Mouse (Mus musculus) intestine, embryonic 15.5 days (tissue): ENCODE data around the gene Acr. TPM values are rescaled to one million over a fixed set of nuclear protein-coding genes. Genes with fewer than 3 reads are reported as not detected.

Experiments used
- ATAC-seq: fragments of 200-750 bp; cut with Nextera tagmentation; 2 replicates; pipeline ENCODE4 v1.8.0; 2017; ENCODE audit warnings: moderate TSS enrichment, moderate library complexity
- H3K27ac ChIP-seq: fragments of 300-500 bp; sonication (generic); 2 replicates; pipeline ENCODE4 v1.5.1; 2015; ENCODE audit warnings: mild to moderate bottlenecking, inconsistent platforms
- H3K27me3 ChIP-seq: fragments of 300-500 bp; sonication (generic); replicated peaks from 2 replicates; pipeline ENCODE4 v1.6.1; 2015; ENCODE audit warnings: inconsistent platforms
- H3K36me3 ChIP-seq: fragments of 300-500 bp; sonication (generic); 2 replicates; pipeline ENCODE4 v1.6.1; 2015; ENCODE audit warnings: inconsistent platforms
- H3K4me1 ChIP-seq: fragments of 300-500 bp; sonication (generic); replicated peaks from 2 replicates; pipeline ENCODE4 v1.6.1; 2015; ENCODE audit warnings: inconsistent platforms
- H3K4me2 ChIP-seq: fragments of 300-500 bp; sonication (generic); replicated peaks from 2 replicates; pipeline ENCODE4 v1.6.1; 2015; ENCODE audit warnings: mild to moderate bottlenecking, inconsistent platforms
- H3K4me3 ChIP-seq: fragments of 300-500 bp; sonication (generic); replicated peaks from 2 replicates; pipeline ENCODE4 v1.5.1; 2015; ENCODE audit warnings: inconsistent platforms
- H3K9ac ChIP-seq: fragments of 300-500 bp; sonication (generic); 2 replicates; pipeline ENCODE4 v1.6.1; 2015; ENCODE audit warnings: inconsistent platforms
- H3K9me3 ChIP-seq: fragments of 300-500 bp; sonication (generic); 2 replicates; pipeline ENCODE4 v1.6.1; 2016; ENCODE audit warnings: inconsistent platforms
- WGBS: fragments of 180-500 bp; shearing (Covaris S2); methylation state at CpG from one replicate; pipeline ENCODE4 v1.1.7; 2015; 5-methylcytosine and 5-hydroxymethylcytosine counted together
- polyA plus RNA-seq: library from polyadenylated mRNA; unstranded; fragments of >200 nt; fragmentation: Nextera tagmentation; extraction: Ambion mirVana; gene quantifications from 2 replicates; pipeline ENCODE4 v1.2.1, GENCODE M21; 2015

Acr gene
- polyA plus RNA-seq, result not detected in 2 replicates

DNA sequence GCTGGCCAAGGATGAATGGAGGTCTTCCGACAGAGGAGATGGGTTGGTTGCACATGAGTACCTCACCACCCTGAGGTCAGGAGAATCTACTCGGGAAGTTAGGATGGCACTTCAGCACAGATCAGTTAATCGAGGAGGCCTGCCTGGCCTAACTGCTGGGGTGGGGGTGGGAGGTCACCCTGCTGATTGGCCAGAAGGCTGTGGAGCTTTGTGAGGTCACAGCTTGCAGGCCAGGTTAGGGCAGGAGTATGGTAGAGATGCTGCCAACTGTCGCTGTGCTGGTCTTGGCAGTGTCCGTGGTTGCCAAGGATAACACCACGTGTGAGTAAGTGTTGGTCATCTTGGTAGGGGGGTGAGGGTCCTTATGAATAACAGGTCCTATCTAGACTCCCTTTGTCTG lies at the start of gene Acr:
Gene Acr, plus strand, starts transcription at position 213 of the 400 bp plus-strand sequence.
- no peak within 1 kb of the TSS for H3K4me3 ChIP-seq
- 89% methylated on average over 6 of the region's 6 CpGs for WGBS
- no peaks in the 10 kb centered on the region for H3K36me3 ChIP-seq

DNA sequence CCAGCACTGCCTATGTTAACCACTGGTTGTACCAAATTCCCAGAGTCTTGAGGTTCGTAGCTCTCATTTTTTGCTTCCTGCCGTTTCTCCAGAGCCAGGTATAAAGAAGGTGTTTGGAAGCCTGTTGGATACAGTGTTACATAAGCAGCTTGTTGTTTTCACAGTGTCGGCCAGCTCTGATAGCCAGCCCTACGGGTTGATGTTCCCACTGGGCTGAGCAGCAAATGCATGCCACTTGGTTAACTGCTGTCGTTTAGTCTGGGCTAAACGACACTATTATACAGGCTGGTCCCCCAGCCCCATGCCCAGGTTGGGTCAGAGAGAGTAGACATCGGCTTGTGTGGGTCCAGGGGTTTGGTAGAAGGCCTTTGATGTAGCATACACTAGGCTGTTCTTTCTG lies 46.2 kb upstream of the Acr start:
- H3K27me3 ChIP-seq, result peaks cover 28% of the 10 kb centered on the region
- ATAC-seq, result no peak
- no peak overlapping the region for H3K4me3 ChIP-seq
- H3K4me2 ChIP-seq, result no peak overlapping the region
- H3K9ac ChIP-seq, result no peak overlapping the region
- 69% methylated on average over 7 of the region's 7 CpGs for WGBS
- no peaks in the 10 kb centered on the region for H3K9me3 ChIP-seq
- no peaks in the 10 kb centered on the region for H3K36me3 ChIP-seq
- H3K27ac ChIP-seq, result no peak overlapping the region
- H3K4me1 ChIP-seq, result 0 out of 2 replicates have a peak, but pooled peaks cover 8% of the 10 kb centered on the region

More for the DNA sequence above, at the start of gene Acr:
- Histone ChIP-seq H3K9me3 (no peaks in the 10 kb centered on the region), H3K27ac (no peak within 1 kb of the TSS), H3K4me2 (no peak within 1 kb of the TSS), H3K27me3 (no peaks in the 10 kb centered on the region), H3K4me1 (no peaks in the 10 kb centered on the region), H3K9ac (no peak within 1 kb of the TSS)
- ATAC-seq, result no peak

DNA sequence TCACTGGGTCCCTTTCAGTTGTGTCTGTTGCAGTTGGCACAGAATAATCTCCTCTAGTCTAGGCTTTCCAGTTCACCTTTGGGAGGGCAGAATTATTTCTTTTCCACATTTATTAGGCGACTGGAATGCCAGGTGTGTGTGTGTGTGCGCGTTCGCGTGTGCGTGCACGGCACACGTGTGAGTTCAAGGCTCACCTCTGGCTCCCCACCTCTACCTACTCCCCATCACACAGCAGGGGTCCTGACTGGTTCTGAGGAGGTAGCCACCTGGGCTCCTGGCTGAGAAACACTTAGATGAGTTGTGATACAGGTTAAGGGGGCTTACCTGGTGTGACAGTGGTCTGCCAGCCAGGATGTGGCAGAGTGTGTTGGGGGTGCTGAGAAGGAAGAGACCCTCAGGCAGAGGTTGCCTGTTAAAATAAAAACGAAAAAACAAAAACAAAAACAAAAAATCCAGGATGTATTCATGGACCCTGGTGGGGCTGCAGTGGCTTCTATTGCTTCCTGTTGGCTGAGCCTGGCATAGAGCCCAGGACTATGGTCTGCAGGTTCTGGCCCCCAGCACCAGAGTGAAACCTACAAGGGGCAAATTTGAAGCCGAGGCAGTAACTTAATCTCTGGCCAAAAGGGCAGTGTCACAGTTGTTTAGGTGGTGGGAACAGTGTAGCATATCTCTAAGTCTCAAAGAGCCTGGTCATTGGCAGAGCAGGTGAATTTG lies 45.4 kb upstream of the Acr start:
- H3K4me1 ChIP-seq, result 0 out of 2 replicates have a peak, but pooled peaks cover 8% of the 10 kb centered on the region
- ATAC-seq, result no peak; the same call in 1 of the 2 replicates
- H3K27ac ChIP-seq, result no peak overlapping the region
- H3K4me2 ChIP-seq, result peak overlapping the region; percentile 95; the same call in 1 of the 2 replicates
- H3K9me3 ChIP-seq, result no peaks in the 10 kb centered on the region
- H3K27me3 ChIP-seq, result peaks cover 28% of the 10 kb centered on the region
- H3K36me3 ChIP-seq, result no peaks in the 10 kb centered on the region
- WGBS, result 85% methylated on average over 10 of the region's 10 CpGs
- peak overlapping the region; percentile 59; the same call in 1 of the 2 replicates for H3K4me3 ChIP-seq
- H3K9ac ChIP-seq, result no peak overlapping the region

DNA sequence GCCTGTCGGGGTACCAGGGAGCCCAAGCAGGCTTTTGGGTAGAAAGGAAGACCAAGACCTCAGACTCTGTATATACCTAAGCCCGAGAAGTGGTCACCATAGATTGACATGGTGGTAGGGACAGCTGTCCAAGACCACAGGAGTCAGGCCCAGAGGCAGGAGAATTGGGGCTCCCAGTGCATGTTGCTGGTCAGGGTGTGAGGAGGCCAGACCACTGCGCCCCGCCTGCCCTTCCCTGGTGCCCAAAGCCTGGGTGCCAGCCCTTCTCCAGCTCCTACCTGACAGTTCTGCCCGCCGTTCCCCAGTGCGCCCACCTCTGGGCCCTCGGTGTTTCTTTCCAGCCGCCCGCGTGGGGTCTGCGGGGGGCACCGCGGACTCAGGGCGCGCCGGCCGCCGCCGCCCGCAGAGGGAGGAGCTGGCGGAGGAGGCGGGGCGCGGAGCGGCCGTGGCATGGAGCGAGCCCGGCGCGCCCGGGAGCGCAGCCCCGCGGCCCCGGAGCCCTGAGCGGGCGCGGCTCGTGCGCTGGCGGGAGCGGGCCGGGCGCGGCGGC lies 44.8 kb upstream of the Acr start:
- H3K9me3 ChIP-seq, result no peaks in the 10 kb centered on the region
- ATAC-seq, result peak; percentile 88
- H3K27me3 ChIP-seq, result peaks cover 28% of the 10 kb centered on the region
- no peak overlapping the region for H3K9ac ChIP-seq
- 13% methylated on average over 43 of the region's 47 CpGs for WGBS
- H3K4me2 ChIP-seq, result peak overlapping the region; percentile 95
- H3K4me3 ChIP-seq, result peak overlapping the region; percentile 59
- no peaks in the 10 kb centered on the region for H3K36me3 ChIP-seq
- H3K27ac ChIP-seq, result no peak overlapping the region
- H3K4me1 ChIP-seq, result 0 out of 2 replicates have a peak, but pooled peaks cover 8% of the 10 kb centered on the region

DNA sequence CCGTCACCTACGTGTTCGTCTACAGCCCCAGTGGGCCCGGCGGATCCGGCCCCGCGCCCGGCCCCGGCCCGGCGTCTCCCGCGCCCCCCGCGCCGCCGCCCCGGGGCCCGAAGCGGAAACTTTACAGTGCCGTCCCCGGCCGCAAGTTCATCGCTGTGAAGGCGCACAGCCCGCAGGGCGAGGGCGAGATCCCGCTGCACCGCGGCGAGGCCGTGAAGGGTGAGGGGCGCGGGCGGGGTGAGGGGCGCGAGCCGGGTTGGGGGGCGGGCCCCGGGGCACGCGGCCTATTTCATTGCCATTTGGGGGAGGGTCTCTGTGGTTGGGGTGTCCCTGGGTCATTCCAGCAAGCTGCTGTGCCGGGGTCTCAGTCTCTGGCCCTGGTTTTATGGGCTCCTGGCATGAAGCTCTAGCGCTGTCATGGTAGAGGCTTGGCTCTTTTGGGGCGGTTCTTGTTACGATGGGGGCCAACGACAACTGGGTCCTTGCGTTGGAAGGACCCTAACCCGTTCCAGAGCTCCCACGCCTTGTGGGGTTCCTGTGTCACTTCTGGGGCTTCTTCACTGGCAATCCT lies 44.0 kb upstream of the Acr start:
- WGBS, result 7% methylated on average over 37 of the region's 52 CpGs
- Histone ChIP-seq H3K9ac (peak overlapping the region; percentile 54), H3K9me3 (no peaks in the 10 kb centered on the region), H3K4me2 (peak overlapping the region; percentile 95), H3K36me3 (no peaks in the 10 kb centered on the region), H3K27ac (no peak overlapping the region), H3K4me1 (0 out of 2 replicates have a peak, but pooled peaks cover 8% of the 10 kb centered on the region), H3K4me3 (peak overlapping the region; percentile 59), H3K27me3 (peaks cover 28% of the 10 kb centered on the region)
- ATAC-seq, result peak; percentile 40

DNA sequence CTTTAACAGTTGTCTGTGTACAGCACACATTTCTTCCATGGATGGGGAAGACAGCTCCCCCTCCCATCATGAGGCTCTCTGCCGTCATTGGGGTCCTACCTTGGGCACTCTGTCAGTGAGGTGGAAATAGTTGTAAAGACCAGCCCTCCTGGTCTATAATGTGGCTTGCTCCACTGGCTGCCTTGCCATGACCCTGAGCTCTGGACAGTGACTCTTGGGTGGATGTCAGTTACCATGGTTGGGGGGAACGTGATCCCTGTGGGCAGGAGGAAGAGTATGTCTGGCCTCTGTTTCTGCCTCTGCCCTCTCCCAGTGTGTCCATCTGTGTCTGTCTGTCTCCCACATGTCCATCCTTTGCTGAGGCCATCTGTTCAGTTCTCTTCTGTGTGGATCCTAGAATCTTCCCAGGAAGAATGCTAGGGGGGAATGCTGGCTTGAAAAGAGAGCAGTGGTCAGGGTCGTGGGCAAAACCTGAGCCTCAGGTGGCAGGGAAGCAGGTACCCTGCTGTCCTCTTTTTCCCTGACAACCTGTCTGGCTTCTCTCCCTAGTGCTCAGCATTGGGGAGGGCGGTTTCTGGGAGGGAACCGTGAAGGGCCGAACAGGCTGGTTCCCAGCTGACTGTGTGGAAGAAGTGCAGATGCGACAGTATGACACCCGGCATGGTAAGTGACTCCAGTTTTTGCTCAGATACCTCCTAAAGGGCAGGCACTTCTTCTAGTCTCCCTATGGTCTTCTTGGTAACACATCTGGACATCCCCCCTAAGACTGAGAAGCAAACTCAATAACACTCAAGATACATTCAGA lies 43.3 kb upstream of the Acr start:
- WGBS, result 76% methylated on average over 8 of the region's 8 CpGs
- Histone ChIP-seq H3K4me2 (peak overlapping the region; percentile 95), H3K9me3 (no peaks in the 10 kb centered on the region), H3K4me1 (0 out of 2 replicates have a peak, but pooled peaks cover 8% of the 10 kb centered on the region), H3K4me3 (peak overlapping the region; percentile 59; the same call in 1 of the 2 replicates), H3K27me3 (peaks cover 28% of the 10 kb centered on the region), H3K36me3 (no peaks in the 10 kb centered on the region), H3K27ac (no peak overlapping the region), H3K9ac (no peak overlapping the region)
- ATAC-seq, result no peak

DNA sequence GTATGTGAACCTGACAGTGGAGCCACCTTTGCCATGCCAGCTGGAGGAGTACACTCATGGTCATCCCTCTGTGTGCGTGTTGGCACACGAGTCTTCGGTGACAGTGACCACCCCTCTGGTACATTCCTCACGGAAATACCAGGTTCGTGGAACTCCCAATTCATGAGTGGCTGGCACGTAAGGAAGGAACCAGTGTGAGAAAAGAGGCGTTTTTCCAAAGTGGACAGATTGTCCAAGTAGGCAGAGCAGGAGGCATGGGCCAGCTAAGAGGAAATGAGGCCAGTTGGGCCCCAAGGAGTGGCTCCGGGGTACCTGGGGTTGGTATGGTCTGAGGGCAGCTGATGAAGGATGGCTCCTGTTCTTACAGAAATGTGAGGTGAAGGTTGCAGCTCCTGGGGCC lies 42.7 kb upstream of the Acr start:
- peaks cover 28% of the 10 kb centered on the region for H3K27me3 ChIP-seq
- H3K9ac ChIP-seq, result no peak overlapping the region
- no peak overlapping the region for H3K4me2 ChIP-seq
- no peaks in the 10 kb centered on the region for H3K9me3 ChIP-seq
- H3K4me3 ChIP-seq, result no peak overlapping the region
- WGBS, result 95% methylated on average over 8 of the region's 8 CpGs
- no peak overlapping the region for H3K27ac ChIP-seq
- ATAC-seq, result no peak
- no peaks in the 10 kb centered on the region for H3K36me3 ChIP-seq
- H3K4me1 ChIP-seq, result 0 out of 2 replicates have a peak, but pooled peaks cover 8% of the 10 kb centered on the region

DNA sequence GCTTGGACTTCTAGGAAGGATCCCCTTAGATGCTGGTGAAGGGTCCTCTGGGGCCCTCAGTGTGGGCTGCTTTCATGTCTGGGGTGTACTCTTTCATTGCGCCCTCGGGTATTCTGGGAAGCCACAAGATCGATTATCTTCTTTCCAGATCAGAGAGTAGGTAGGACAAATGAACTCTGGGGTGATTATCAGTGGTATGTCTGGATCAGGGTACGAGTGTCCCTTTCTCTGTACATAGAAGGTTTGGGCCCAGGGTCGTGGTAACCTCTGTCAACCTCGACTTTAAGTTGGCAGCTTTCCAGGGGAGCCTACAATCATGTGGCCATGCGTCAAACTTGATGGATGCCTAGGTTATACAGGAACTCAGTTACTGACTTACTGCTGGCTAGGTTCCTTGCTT lies 42.2 kb upstream of the Acr start:
- WGBS, result 67% methylated on average over 7 of the region's 7 CpGs
- no peak for ATAC-seq
- H3K4me2 ChIP-seq, result no peak overlapping the region
- H3K9me3 ChIP-seq, result no peaks in the 10 kb centered on the region
- no peak overlapping the region for H3K9ac ChIP-seq
- H3K27ac ChIP-seq, result no peak overlapping the region
- no peak overlapping the region for H3K4me3 ChIP-seq
- 0 out of 2 replicates have a peak, but pooled peaks cover 8% of the 10 kb centered on the region for H3K4me1 ChIP-seq
- peaks cover 28% of the 10 kb centered on the region for H3K27me3 ChIP-seq
- H3K36me3 ChIP-seq, result no peaks in the 10 kb centered on the region

DNA sequence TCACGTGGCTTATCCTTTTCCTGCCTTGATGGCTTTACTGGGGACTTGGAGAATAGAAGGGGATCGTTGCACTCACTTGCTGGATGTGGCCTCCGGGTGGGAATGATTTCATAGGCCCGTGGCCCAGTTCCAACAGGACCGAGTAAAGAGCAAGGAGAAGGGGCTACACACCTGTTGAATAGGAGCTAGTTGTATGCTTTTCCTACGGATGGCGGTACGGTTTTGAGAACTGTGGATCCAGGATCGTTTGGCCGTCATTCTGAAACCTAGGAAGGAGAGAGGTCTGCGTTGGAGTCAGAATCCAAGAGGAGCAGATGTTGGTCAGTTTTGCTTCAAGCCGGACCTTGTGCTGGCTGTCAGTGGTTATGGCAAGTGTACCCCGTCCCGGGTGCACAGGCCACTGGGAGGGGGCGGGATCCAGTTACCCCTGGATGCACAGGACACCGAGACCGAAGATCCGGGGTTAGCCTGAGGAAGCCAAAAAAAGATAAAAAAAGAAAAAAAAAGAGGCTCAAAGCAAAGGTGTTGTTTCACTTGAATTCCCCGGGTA lies 41.3 kb upstream of the Acr start:
- ATAC-seq, result no peak
- no peak overlapping the region for H3K4me2 ChIP-seq

DNA sequence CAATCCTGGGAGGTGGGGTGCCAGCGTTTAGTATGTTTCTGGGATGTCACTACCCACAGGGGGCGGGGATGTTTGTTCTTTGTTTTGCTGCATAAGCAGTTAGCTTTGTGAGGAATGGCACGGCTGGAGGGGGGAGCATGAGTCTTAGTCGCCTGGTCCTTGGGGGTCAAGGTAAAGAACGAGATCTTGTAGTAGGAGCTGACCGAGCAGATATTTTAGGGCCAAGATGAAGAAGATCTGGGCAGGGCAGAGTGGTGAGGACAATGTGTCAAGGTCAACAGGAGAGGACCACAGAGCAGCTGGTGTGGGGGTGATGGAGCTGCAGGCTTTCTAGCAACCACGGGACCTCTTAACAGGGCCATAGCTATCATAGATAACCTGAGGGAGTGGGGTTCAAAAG lies 40.7 kb upstream of the Acr start:
- ATAC-seq, result no peak
- no peak overlapping the region for H3K9ac ChIP-seq
- WGBS, result 72% methylated on average over 7 of the region's 7 CpGs
- no peak overlapping the region for H3K4me2 ChIP-seq
- no peak overlapping the region for H3K4me3 ChIP-seq
- no peaks in the 10 kb centered on the region for H3K36me3 ChIP-seq
- H3K27me3 ChIP-seq, result peaks cover 19% of the 10 kb centered on the region
- no peaks in the 10 kb centered on the region for H3K9me3 ChIP-seq
- H3K27ac ChIP-seq, result no peak overlapping the region
- H3K4me1 ChIP-seq, result 0 out of 2 replicates have a peak, but pooled peaks cover 11% of the 10 kb centered on the region

More for the DNA sequence above, 41.3 kb upstream of the Acr start:
- Histone ChIP-seq H3K9me3 (no peaks in the 10 kb centered on the region), H3K4me1 (0 out of 2 replicates have a peak, but pooled peaks cover 9% of the 10 kb centered on the region), H3K9ac (no peak overlapping the region), H3K27me3 (peaks cover 24% of the 10 kb centered on the region), H3K27ac (no peak overlapping the region), H3K36me3 (no peaks in the 10 kb centered on the region), H3K4me3 (no peak overlapping the region)
- 92% methylated on average over 19 of the region's 19 CpGs for WGBS

DNA sequence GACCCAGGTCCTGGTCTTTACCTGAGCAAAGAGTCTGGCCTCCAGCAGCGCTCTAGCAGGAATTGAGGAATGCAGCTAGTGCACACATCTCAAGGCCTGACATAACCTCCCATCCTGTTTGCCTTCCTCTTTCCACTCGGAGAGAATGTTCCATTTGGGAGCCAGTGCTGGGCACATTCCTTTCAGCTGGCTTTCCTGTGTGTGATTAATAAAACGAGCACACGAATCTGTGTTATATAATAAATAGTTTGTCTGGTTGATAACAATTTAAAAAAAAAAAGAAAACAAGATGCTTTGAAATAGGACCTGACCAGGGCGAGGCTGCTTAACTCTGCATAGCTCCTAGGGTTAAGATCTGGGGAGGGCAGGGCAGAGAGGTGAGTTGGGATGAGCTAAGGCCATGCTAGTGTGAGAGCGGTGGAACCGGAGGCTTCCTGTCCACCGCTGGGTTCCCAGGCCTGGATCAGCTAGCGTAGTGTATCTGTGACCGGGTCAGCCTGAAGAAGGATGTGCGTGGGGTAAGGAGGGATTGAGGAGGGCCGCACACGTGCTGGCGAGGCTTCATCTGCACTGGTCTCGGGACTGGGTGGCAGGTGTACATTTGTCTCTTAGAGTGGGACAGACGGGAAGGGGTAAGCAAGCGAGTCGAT lies 39.8 kb upstream of the Acr start:
- ATAC-seq, result no peak
- H3K4me2 ChIP-seq, result no peak overlapping the region
- H3K27ac ChIP-seq, result no peak overlapping the region
- H3K9ac ChIP-seq, result no peak overlapping the region; the same call in 1 of the 2 replicates
- H3K4me3 ChIP-seq, result no peak overlapping the region
- no peaks in the 10 kb centered on the region for H3K9me3 ChIP-seq
- H3K27me3 ChIP-seq, result peaks cover 12% of the 10 kb centered on the region
- 0 out of 2 replicates have a peak, but pooled peaks cover 11% of the 10 kb centered on the region for H3K4me1 ChIP-seq
- WGBS, result 81% methylated on average over 18 of the region's 18 CpGs
- no peaks in the 10 kb centered on the region for H3K36me3 ChIP-seq
